ENCODE assay signal across 15 mouse cellular contexts in genomic region chr2:65360736-65361475, GRCm38 (mm10). TPM values are rescaled to one million over a fixed set of nuclear protein-coding genes. Genes with fewer than 3 reads are reported as not detected.
"Had no signal": no experiment of that assay in that cellular context is flagged by ENCODE, and none has a peak within 500 bp of the region (broad histone marks: within the 10 kb centered on the region; RNA-seq: fewer than 3 reads in every experiment).

No protein-coding gene starts in this region.

- H3K9ac ChIP-seq: limb, embryonic 12.5 days; liver, embryonic 13.5 days; liver, postnatal 0 days; lung, embryonic 15.5 days; neural tube, embryonic 13.5 days; stomach, embryonic 15.5 days had no signal

- H3K27ac ChIP-seq: limb, embryonic 12.5 days; liver, embryonic 13.5 days; lung, embryonic 15.5 days; neural tube, embryonic 13.5 days; stomach, embryonic 15.5 days had no signal

- H3K27me3 ChIP-seq: limb, embryonic 12.5 days; liver, embryonic 13.5 days; lung, embryonic 15.5 days; neural tube, embryonic 13.5 days; stomach, embryonic 15.5 days had no signal

- DNase-seq: kidney, adult 18-20 months; kidney, postnatal 25 days; layer of hippocampus, postnatal 36 days; liver; liver, embryonic 13.5 days; liver, postnatal 0 days; lung, postnatal 14 days; right cerebral cortex, postnatal 4 days; thymus, postnatal 4 days had no signal

- ATAC-seq: inflammation-experienced regulatory T-cells, adult 6 months; liver, postnatal 0 days had no signal

- H3K4me3 ChIP-seq: limb, embryonic 12.5 days; liver, embryonic 13.5 days; lung, embryonic 15.5 days; neural tube, embryonic 13.5 days; stomach, embryonic 15.5 days had no signal

- H3K4me1 ChIP-seq: liver, embryonic 13.5 days; stomach, embryonic 15.5 days had no signal

- H3K4me2 ChIP-seq: limb, embryonic 12.5 days; liver, embryonic 13.5 days; lung, embryonic 15.5 days; neural tube, embryonic 13.5 days; stomach, embryonic 15.5 days had no signal

- H3K9me3 ChIP-seq: limb, embryonic 12.5 days; liver, embryonic 13.5 days; lung, embryonic 15.5 days; neural tube, embryonic 13.5 days; stomach, embryonic 15.5 days had no signal

- H3K36me3 ChIP-seq: limb, embryonic 12.5 days; liver, embryonic 13.5 days; lung, embryonic 15.5 days; neural tube, embryonic 13.5 days; stomach, embryonic 15.5 days had no signal

RNA-seq across cellular contexts. Expression of gene Slc38a11, which starts 2.9 kb away (rescaled TPM):
- total RNA-seq: megakaryocyte-erythroid progenitor cell, adult 5-6 weeks had no signal
- polyA plus RNA-seq: liver, embryonic 13.5 days had no signal
